Mouse (Mus musculus): ENCODE results near the gene Zp2. TPM values are rescaled to one million over a fixed set of nuclear protein-coding genes. Genes with fewer than 3 reads are reported as not detected.

Zp2 gene
- total RNA-seq, 2 experiments from 2014 or later = 1.4 to 2.2 TPM

Other genes with a start within 250 kb of the Zp2 start
- 1 to 10 TPM; 6.8 to 7.4 TPM for gene Lyrm1, start 249.4 kb downstream of the Zp2 start, total RNA-seq (2021)
- 10 to 100 TPM; 17.6 to 19.8 TPM for gene Dcun1d3, start 249.0 kb downstream of the Zp2 start, total RNA-seq (2021)
- not detected for gene Dnah3, start 50.0 kb downstream of the Zp2 start, total RNA-seq (2021)
- gene Tmem159, start 42.9 kb downstream of the Zp2 start, total RNA-seq (2021) = 10 to 100 TPM; 11.2 to 11.4 TPM
- under 1 TPM; 0.10 TPM for gene Anks4b, start 28.6 kb upstream of the Zp2 start, total RNA-seq (2021)
- gene Crym, start 56.8 kb upstream of the Zp2 start, total RNA-seq (2021) = 10 to 100 TPM; 20.3 to 22.2 TPM
- not detected for gene Abca14, start 58.7 kb upstream of the Zp2 start, total RNA-seq (2021)
- gene Abca15, start 183.4 kb upstream of the Zp2 start, total RNA-seq (2021) = not detected

Measured in gastrocnemius, postnatal 4 days (tissue).